Mouse (Mus musculus) gastrocnemius, postnatal 25 days (tissue): ENCODE measurements at regions not wholly inside any gene's neighbourhood (a gene's known extent, or its start where the extent isn't known, plus 50 kb on each side); places are given as distances from the start of the nearest gene placed in this dataset.

Experiments
- DNase-seq: peaks from one replicate; pipeline ENCODE4 v3.0.0; 2022

- no peak for DNase-seq
Observed at GRCm38 (mm10) chr3:133750606-133751005, 205.7 kb upstream of the Tet2 start.

GRCm38 (mm10) chr3:133751011-133751410 is 206.1 kb upstream of the Tet2 start:
- DNase-seq: no peak

DNA sequence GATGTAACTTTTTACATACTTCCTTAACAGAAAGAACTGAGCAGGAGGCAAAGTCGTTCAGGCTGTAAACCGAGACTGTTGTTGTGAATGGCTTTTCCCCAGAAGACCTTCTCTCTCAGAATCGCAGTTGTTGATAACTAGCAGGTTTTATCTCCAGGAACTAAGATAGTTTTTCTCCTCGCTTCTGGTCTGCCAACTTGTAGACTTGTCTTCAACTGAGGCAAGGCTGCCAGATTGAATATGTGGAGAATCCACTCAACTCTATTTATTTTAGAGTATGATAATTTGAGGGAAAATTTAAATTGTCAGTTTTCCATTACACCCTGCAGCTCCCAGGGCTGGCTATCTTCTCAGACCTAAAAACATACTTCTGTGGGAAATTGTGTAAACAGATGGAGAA is 206.6 kb upstream of the Tet2 start:
- DNase-seq: no peak

DNA sequence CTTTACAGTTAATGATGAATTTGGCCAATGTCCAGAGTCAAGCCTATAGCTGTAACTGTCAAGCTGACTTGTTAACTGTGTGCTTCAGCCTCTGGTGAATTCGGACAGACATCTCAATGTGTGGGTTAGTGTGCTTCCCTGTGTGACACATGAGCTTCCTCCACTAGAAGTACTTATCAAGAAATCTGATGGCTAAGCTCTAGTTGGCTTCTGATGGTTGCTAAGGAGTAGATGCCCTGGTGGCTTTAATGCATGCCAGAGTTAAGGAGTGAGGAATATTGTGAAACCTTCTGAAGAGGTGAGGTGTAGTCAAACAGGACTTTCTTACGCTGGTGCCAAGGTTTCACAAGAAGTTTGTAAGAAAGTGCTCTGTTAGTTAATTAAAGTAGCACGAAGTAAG is 208.1 kb upstream of the Tet2 start:
- no peak for DNase-seq

DNA sequence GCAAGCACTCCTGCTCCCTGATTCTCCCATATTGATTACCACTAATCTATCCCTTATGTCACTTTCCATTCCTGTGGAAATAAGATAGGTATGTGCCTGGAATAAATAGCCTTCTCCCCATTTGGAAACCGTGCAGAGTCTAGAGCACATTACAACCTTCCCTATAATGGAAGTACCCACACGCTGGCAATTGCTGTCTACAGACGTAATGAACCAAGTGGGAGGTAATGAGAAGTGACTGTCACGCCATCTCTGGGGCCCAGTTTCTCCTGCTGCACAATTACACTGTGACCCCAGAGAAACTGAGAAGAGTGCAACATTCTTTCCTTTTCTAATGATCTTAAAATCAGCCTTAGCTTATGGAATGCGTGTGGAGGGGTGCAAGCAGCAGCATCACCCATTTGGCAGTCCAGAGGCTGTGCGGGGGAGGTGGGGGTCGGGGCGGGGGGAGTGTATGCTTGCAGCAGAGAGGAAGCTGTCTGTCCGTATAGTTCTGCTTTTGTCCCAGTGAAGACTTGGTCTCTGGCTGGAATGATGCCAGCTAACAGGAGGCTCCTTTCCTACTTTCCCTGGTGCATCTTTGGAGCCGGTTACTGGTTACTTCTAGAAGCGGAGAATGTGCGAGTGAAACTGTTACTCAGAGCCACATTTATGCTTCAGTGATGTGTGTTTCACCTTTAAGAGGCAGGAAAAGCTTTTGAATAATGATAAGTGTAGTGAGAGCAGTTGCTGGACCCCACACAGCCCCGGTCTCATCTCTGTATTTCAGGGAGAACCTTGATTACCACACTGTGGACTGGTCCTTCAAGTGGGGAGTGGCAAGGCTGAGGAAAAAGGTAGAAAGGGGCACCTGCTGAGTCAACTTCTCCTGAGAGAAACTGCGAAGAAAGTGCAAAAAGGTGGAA is 209.3 kb upstream of the Tet2 start:
- DNase-seq: no peak

- no peak for DNase-seq
Observed at GRCm38 (mm10) chr3:133754911-133755259, 209.9 kb upstream of the Tet2 start.

- DNase-seq: no peak
Observed at GRCm38 (mm10) chr3:133757756-133758420, 212.9 kb upstream of the Tet2 start.

- no peak for DNase-seq
Observed at GRCm38 (mm10) chr3:133758421-133758820, 213.5 kb upstream of the Tet2 start.

DNA sequence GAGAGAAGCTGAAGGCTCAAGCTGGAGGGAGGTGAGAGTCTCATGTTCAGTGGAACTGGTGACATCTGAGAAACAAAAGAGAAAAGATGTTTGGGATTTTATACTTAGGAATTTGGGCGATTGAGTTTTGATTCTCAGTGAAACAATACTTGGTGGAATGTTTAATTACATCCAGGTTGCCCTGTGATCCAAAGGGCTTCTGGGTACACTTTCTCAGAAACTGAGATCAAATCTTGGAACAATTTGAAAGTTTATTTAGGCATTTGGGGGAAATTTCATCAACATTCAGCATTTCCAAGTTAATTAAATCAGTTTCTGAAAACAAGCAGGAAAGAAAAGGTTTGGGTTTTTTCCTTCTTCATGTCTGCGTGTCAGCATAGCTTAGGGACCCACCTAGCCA is 214.7 kb upstream of the Tet2 start:
- no peak for DNase-seq

DNA sequence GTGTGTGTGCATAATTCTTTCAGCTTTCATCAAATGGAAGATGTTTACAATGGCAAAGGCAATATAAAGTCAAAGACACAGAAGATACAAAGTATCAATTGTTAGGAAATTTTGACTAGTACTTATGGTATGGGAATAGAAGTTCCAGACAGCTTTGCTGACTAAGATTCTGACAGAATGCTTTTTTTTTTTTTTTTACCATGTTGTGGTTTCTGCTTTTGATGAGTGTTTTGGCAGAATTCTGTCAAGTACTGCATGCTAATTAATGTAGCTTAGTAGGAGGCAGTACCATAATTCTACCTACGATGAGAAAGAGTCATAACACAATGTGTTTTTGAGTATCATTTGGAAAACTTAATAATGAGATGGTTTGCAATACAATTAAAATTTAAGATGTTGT is 215.3 kb upstream of the Tet2 start:
- DNase-seq: no peak

- DNase-seq: no peak
Observed at GRCm38 (mm10) chr3:133763721-133764120, 218.8 kb upstream of the Tet2 start.

- no peak for DNase-seq
Observed at GRCm38 (mm10) chr3:133773490-133773889, 228.6 kb upstream of the Tet2 start.

GRCm38 (mm10) chr3:133774229-133774628 is 229.3 kb upstream of the Tet2 start:
- DNase-seq: no peak

GRCm38 (mm10) chr3:133776013-133776412 is 231.1 kb upstream of the Tet2 start:
- no peak for DNase-seq

DNA sequence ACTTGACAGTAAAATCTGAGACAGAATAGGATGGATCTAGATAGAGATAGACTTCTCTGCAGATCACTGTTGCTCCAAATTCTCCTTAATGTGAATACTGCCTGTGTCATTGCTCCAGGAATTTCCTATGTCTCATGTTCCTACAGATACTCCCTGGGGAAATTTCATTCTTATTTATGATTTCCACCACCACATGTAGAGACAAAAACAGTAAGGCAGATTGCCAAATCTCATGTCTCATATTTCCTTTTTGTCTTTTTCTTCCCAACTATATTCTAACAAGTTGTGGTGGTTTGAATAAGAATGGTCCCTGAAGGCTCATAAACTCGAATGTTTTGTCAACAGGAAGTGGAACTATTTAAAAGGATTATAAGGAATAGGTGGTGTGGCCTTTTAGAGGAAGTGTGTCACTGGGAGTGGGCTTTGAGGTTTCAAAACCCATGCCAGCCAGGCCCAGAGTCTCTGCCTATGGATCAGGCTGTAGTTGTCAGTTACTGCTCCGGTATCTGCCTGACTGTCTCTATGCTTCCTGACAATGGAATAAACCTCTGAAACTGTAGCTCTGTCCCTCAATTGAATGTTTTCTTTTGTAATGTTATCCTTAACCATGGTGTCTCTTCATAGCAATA is 234.3 kb upstream of the Tet2 start:
- DNase-seq: no peak

GRCm38 (mm10) chr3:133783060-133783459 is 238.1 kb upstream of the Tet2 start:
- no peak for DNase-seq

DNA sequence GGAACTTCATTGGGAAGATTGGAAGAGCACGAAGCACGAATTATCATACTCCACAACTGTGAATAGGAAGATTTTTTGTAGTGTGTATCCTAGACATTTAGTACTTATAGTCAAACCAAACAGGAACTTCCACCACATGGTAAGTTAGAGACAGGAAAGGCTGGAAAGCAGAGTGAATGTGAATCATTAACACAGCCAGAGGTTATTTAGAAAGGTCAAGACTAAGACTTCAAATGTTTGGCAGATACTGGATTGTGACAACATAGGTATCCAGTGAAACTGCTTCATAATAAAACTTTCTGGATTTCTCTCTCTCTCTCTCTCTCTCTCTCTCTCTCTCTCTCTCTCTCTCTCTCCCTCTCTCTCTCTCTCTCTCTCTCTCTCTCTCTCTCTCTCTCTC is 246.4 kb upstream of the Tet2 start:
- DNase-seq: no peak

GRCm38 (mm10) chr3:133809007-133809552 is 264.1 kb upstream of the Tet2 start:
- no peak for DNase-seq

DNA sequence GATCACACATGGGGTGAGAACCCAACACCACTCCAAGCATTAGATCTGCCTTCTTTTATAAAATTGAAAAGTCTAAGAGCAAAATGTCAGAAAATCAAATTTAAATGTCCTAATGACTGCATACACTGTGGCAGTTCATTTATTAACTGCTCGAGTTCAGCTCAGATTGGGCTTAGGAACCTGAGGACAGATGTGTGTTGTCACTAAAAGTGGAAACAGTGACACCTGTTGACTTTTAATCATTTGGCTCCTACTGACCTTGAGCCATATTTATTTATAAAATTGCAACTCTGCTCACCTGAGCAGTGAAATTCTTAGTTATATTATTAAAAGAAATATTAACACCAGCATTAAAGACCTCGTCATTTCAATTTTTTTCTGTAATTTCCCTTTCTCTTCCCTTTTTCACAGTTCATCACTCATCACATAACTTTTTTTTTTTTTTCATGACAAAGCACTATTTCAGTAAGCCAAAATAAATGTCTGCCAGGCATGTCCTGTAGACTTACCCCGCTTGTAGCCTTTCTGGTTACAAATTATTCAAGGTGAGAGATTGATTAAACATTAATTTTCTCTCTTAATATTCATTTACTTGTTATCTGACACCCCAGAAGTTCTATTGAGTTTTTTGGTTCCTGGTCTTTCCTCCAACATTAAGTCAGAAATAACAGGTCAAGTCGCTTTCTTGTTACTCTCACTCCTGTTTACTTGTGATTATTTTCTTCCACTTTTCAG is 274.2 kb upstream of the Tet2 start:
- DNase-seq: no peak

GRCm38 (mm10) chr3:133833739-133834391 is 288.9 kb upstream of the Tet2 start:
- DNase-seq: no peak

DNA sequence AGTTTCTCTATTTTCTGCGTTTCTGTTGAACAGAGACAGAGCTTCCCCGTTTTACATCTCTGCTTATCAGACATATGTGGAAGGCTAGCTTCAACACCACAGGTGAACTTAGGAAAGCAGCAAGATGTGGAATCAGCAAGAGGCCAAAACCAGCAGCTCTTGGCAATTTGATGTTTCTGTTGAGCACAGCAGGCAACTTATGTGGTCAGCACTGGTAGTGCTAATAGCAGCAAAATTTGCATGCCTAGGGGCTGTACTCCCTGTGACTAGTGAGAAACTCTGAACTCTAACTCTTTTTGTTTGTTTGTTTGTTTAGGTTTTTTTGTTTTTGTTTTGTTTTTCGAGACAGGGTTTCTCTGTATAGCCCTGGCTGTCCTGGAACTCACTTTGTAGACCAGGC is 289.5 kb upstream of the Tet2 start:
- no peak for DNase-seq

DNA sequence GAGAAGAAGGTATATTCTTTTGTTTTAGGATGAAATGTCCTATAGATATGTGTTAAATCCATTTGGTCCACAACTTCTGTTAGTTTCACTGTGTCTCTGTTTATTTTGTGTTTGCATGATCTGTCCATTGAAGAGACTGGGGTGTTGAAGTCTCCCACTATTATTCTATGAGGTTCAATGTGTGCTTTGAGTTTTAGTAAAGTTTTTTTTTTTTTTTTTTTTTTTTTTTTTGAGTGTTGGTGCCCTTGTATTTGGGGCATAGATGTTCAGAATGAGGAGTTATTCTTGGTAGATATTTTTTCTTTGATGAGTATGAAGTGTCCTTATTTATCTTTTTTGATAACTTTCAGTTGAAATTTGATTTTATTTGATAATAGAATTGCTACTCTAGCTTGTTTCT is 301.4 kb upstream of the Tet2 start:
- DNase-seq: no peak
